Mouse (Mus musculus): ENCODE measurements around the gene Rabgap1l.

DNA sequence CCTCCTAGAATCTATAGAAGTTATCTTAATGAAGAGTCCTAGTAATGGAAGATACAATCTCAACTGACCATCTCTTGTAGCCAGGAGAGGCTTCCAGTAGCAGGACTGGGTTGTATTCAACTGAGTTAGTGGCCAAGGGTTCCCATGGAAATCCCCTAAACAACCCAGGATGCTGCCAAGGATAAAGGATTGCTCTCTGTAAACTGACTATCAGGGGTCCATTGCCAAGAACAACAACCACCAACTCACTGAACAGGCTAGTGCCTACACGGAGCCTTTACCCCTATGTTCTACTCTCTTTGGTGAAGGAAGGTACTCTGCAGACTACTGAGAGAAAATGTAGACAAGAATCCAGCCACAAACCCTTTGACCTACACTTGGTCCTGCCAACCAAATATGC is 18.8 kb downstream of the Rabgap1l start:
- TF ChIP-seq POLR2A (IDR thresholded peaks at IDR 0.05; ENCODE audit: extremely low read depth, insufficient read depth, low read length) (no peak), CTCF (IDR thresholded peaks at IDR 0.05; ENCODE audit: low read depth, low read length) (no peak)
